Mouse (Mus musculus) CD4-positive, CD25-positive, alpha-beta regulatory T cell, adult 4 months (primary cell): ENCODE measurements around the gene Tssk2. TPM values are rescaled to one million over a fixed set of nuclear protein-coding genes. Genes with fewer than 3 reads are reported as not detected.

Source experiments
- ATAC-seq: one replicate; pipeline ENCODE4 v1.8.0; 2017
- polyA plus RNA-seq, 2 experiments: library from polyadenylated mRNA; unstranded; fragments of 100-300 nt; shearing (Covaris generic); gene quantifications; one replicate each; pipeline ENCODE4 v1.2.1; 2017

Gene Tssk2
- polyA plus RNA-seq, 2 experiments from 2014 or later: not detected

DNA sequence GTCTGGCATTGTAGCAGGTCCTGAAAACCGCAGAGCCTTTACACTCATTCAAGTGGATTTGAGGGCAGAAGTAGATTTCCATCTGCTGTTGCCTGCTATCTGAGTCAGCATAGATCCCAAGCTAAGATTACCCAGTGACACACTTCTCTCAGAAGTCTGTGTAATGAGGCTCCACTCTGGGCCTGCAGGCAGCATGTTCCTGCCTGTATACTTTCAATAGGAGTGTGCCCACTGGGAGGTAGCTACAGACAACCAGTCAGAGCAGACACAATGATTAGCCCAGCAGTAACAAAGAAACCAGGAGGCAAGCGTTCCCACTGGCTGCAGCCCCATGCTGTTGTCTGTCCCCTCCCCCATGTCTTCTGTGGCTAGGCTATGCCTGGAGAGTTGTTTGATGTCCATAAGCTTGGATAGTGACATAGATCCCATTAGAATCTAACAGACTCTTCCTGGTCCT lies 51.0 kb downstream of the Tssk2 start:
- ATAC-seq: no peak

Other genes starting within 250 kb of the Tssk2 start
- 100 to 1,000 TPM in 1 of 2 experiments, 10 to 100 TPM in 1; 67.1 to 128 TPM for gene Med15, start 165.7 kb upstream of the Tssk2 start, polyA plus RNA-seq
- gene Klhl22, start 139.0 kb upstream of the Tssk2 start, polyA plus RNA-seq: 10 to 100 TPM; 15.6 to 30.9 TPM
- not detected for gene Scarf2, start 101.4 kb upstream of the Tssk2 start, polyA plus RNA-seq
- gene B830017H08Rik, start 65.5 kb upstream of the Tssk2 start, polyA plus RNA-seq: not detected
- 1 to 10 TPM; 4.1 to 5.2 TPM for gene Car15, start 60.3 kb upstream of the Tssk2 start, polyA plus RNA-seq
- gene Gm20518, start 7.0 kb upstream of the Tssk2 start, polyA plus RNA-seq: under 1 TPM; 0.28 to 0.38 TPM
- gene Tssk1, start 4.4 kb upstream of the Tssk2 start, polyA plus RNA-seq: not detected
- gene Dgcr2, start 75 bp upstream of the Tssk2 start, polyA plus RNA-seq: 10 to 100 TPM; 20.2 to 28.9 TPM
- 10 to 100 TPM; 32.7 to 53.9 TPM for gene Ess2, start 12.7 kb downstream of the Tssk2 start, polyA plus RNA-seq
- gene Gsc2, start 16.4 kb downstream of the Tssk2 start, polyA plus RNA-seq: not detected
- 1 to 10 TPM; 7.9 to 9.5 TPM for gene Slc25a1, start 29.6 kb downstream of the Tssk2 start, polyA plus RNA-seq
- gene Vpreb2, start 81.8 kb downstream of the Tssk2 start, polyA plus RNA-seq: not detected
- 10 to 100 TPM; 16.4 to 21.2 TPM for gene Dgcr6, start 154.2 kb downstream of the Tssk2 start, polyA plus RNA-seq
- 10 to 100 TPM in 1 of 2 experiments, 1 to 10 TPM in 1; 5.7 to 11.1 TPM for gene Prodh, start 191.6 kb downstream of the Tssk2 start, polyA plus RNA-seq
- not detected for gene Rtn4r, start 229.0 kb downstream of the Tssk2 start, polyA plus RNA-seq